Mouse (Mus musculus) ES-Bruce4 (cell line): ENCODE measurements around the gene Cdipt.

ENCODE experiments used
- CTCF ChIP-seq: IDR thresholded peaks from one replicate; pipeline ENCODE4 v1.8.1; 2011; ENCODE audit warnings: low read depth, low read length
- EP300 ChIP-seq: IDR thresholded peaks from 2 replicates; pipeline ENCODE4 v1.6.1; 2011; ENCODE audit warnings: low read depth, low read length; ENCODE audit not compliant: insufficient read depth
- POLR2A ChIP-seq: IDR thresholded peaks from one replicate; pipeline ENCODE4 v1.8.1; 2011; ENCODE audit warnings: low read length; ENCODE audit not compliant: insufficient read depth

GRCm38 (mm10) chr7:126961965-126962364, 13.7 kb upstream of the Cdipt start:
- no peak for TF ChIP-seq POLR2A
- no peak for TF ChIP-seq CTCF
- TF ChIP-seq EP300, result no peak
